Mouse (Mus musculus) testis, adult 2 months (tissue): ENCODE data around the gene Mark3.

Experiments used
- CTCF ChIP-seq: fragments of 200-500 bp; IDR thresholded peaks from 2 replicates; pipeline ENCODE4 v1.5.1; 2012; ENCODE audit warnings: low read depth, mild to moderate bottlenecking, inconsistent platforms, low read length, moderate library complexity; ENCODE audit not compliant: control insufficient read depth, insufficient read depth, insufficient replicate concordance
- POLR2A ChIP-seq: fragments of 200-500 bp; IDR thresholded peaks from 2 replicates; pipeline ENCODE4 v1.6.1; 2012; ENCODE audit warnings: low read depth, mild to moderate bottlenecking, inconsistent platforms, low read length, moderate library complexity; ENCODE audit not compliant: control insufficient read depth

DNA sequence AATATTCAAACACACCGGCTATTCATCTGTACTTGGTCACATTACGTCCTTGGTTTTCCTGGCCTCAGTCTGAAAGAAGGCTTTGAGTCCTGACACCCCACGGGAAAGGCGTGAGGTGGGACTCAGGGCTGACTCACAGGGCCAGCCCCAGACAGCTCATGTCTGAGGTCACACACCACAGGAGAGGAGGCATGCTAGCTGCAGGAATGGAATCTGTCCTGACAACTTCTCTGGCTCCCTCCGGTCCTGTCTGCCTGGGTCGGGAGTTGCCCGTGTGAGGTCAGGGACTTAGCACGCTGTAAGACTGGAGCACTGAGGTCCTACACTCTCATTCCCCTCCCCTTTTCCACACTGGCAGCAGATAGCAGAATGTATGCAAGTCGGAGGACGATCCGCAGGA, 5.5 kb upstream of the Mark3 start:
- no peak for TF ChIP-seq CTCF
- TF ChIP-seq POLR2A = no peak
